Comparison of ENCODE assay signal across 7 mouse cellular contexts in the genomic region with DNA sequence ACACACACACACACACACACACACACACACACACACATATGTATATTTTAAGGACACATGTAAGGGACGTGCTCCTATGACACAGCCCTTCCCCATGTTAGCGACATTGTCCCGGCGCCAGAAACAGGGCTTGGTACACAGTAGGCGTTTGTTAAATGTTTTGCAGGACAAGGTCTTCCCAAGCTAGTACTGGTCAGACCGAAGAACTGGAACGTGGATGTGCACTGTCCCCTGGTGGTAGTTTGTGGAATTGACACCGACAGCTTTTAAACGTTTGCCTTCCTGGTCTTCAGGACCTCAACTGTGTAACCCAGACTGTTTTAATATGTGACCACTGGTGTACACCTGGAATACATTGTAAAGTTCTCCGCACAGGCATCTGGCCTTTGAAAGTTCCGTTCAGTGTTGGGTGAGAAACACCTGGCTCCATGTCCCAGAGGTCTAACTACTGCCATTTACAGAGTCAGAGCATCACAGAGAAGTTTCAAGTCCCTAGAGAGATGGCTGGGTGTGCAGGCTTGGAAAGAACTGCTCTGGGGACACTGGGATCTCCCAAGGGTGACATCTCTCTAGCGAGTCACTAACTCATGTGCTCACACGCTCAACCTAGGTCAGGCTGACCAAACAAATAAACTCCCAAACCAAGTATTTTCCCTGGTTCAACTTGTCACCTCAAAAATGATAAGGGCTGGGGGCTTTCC. TPM values are rescaled to one million over a fixed set of nuclear protein-coding genes. Genes with fewer than 3 reads are reported as not detected.
DNase-seq lines count a peak whose midpoint lies in the region; ATAC-seq and TF ChIP-seq lines count a peak whose summit lies in the region.

No protein-coding gene starts in this region.

- WGBS in intestine, postnatal 0 days, result 7% methylated on average over 13 of the region's 13 CpGs
- 7% methylated on average over 13 of the region's 13 CpGs for WGBS in midbrain, embryonic 13.5 days
- WGBS in small intestine, adult 2 months, result 7% methylated on average over 13 of the region's 13 CpGs

- H3K9ac ChIP-seq in intestine, postnatal 0 days (ENCODE audit: low read depth, low read length), result no peak overlapping the region
- no peak overlapping the region for H3K9ac ChIP-seq in midbrain, embryonic 13.5 days (replicated peaks)

- H3K4me1 ChIP-seq in intestine, postnatal 0 days (replicated peaks; ENCODE audit: control insufficient read depth, insufficient read depth, low read length), result no peaks in the 10 kb centered on the region
- H3K4me1 ChIP-seq in midbrain, embryonic 13.5 days (replicated peaks), result peaks cover 44% of the 10 kb centered on the region
- peaks cover 4% of the 10 kb centered on the region; the same call in 1 of the 2 replicates for H3K4me1 ChIP-seq in small intestine, adult 2 months (ENCODE audit: control insufficient read depth, insufficient read depth, insufficient read length, low read length)

- H3K36me3 ChIP-seq in intestine, postnatal 0 days (ENCODE audit: control insufficient read depth, insufficient read depth), result no peaks in the 10 kb centered on the region
- no peaks in the 10 kb centered on the region for H3K36me3 ChIP-seq in midbrain, embryonic 13.5 days
- H3K36me3 ChIP-seq in small intestine, adult 2 months (ENCODE audit: control insufficient read depth, insufficient read depth, low read length), result no peaks in the 10 kb centered on the region

- peak; percentile 86 for DNase-seq in adrenal gland, adult 2 months
- peak; percentile 85 for DNase-seq in embryo, embryonic 11 days
- peak; percentile 86 for DNase-seq in left cerebral cortex, postnatal 4 days

- TF ChIP-seq CTCF in intestine, postnatal 0 days (IDR thresholded peaks at IDR 0.05; ENCODE audit: low read depth), result peak; percentile 100
- TF ChIP-seq CTCF in small intestine, adult 2 months (IDR thresholded peaks at IDR 0.05; ENCODE audit: extremely low read depth, insufficient read length, insufficient replicate concordance, low read depth, low read length), result peak; percentile 79; the same call in 1 of the 2 replicates

- peak; percentile 59 for ATAC-seq in granulocyte monocyte progenitor cell, adult 5-6 weeks (replicated peaks; ENCODE audit: poor library complexity, severe bottlenecking)
- ATAC-seq in intestine, postnatal 0 days, result peak; percentile 55
- ATAC-seq in midbrain, embryonic 13.5 days, result peak; percentile 43

- 0 out of 2 replicates have a peak, but pooled peaks cover 10% of the 10 kb centered on the region for H3K27me3 ChIP-seq in intestine, postnatal 0 days (replicated peaks; ENCODE audit: control insufficient read depth, insufficient read depth, low read length)
- H3K27me3 ChIP-seq in midbrain, embryonic 13.5 days, result no peaks in the 10 kb centered on the region
- peaks cover 23% of the 10 kb centered on the region for H3K27me3 ChIP-seq in small intestine, adult 2 months (ENCODE audit: control insufficient read depth, insufficient read depth, low read length)

- no peak for TF ChIP-seq POLR2A in small intestine, adult 2 months (IDR thresholded peaks at IDR 0.05; ENCODE audit: low read depth, low read length)

- intact Hi-C loops in left cerebral cortex, postnatal 4 days (cut with DNase I), result loop anchor here (1.0 kb wide), 1 partner anchor 230 kb away; no protein-coding TSS in a partner anchor

- H3K9me3 ChIP-seq in intestine, postnatal 0 days (ENCODE audit: control insufficient read depth), result no peaks in the 10 kb centered on the region
- no peaks in the 10 kb centered on the region for H3K9me3 ChIP-seq in midbrain, embryonic 13.5 days

- H3K4me3 ChIP-seq in intestine, postnatal 0 days (ENCODE audit: low read depth, low read length), result no peak overlapping the region; the same call in 1 of the 2 replicates
- peak overlapping the region; percentile 63; the same call in 1 of the 2 replicates for H3K4me3 ChIP-seq in midbrain, embryonic 13.5 days (replicated peaks)
- no peak overlapping the region for H3K4me3 ChIP-seq in small intestine, adult 2 months (ENCODE audit: low read depth, low read length)

- H3K4me2 ChIP-seq in intestine, postnatal 0 days (replicated peaks; ENCODE audit: low read depth), result peak overlapping the region; percentile 85
- peak overlapping the region; percentile 89 for H3K4me2 ChIP-seq in midbrain, embryonic 13.5 days (replicated peaks)

- H3K27ac ChIP-seq in intestine, postnatal 0 days (ENCODE audit: low read depth, low read length), result no peak overlapping the region
- H3K27ac ChIP-seq in midbrain, embryonic 13.5 days, result no peak overlapping the region
- H3K27ac ChIP-seq in small intestine, adult 2 months (ENCODE audit: insufficient read depth, low read depth, low read length), result no peak overlapping the region

RNA-seq across cellular contexts. Expression of gene Gprc5b, which starts 1.3 kb away (rescaled TPM):
- 100 to 1,000 TPM; 117 to 125 TPM for total RNA-seq in adrenal gland, adult 2 months (2021)
- polyA plus RNA-seq in adrenal gland, adult 2 months (2012; rRNA removed), result 130 and 137 TPM in 2 replicates
- total RNA-seq in granulocyte monocyte progenitor cell, adult 5-6 weeks (2014; fragmentation: Nextera tagmentation), result 0.15 TPM in 1 of 2 replicates, not detected in the other
- total RNA-seq in granulocyte monocyte progenitor cell, adult 5-6 weeks (2017), result not detected in 2 replicates
- 0.66 and 1.5 TPM in 2 replicates for polyA plus RNA-seq in intestine, postnatal 0 days (2015; fragmentation: Nextera tagmentation; extraction: Ambion mirVana)
- total RNA-seq in left cerebral cortex, postnatal 4 days (2021), result 10 to 100 TPM; 17.9 to 20.2 TPM
- polyA plus RNA-seq in midbrain, embryonic 13.5 days (2015; fragmentation: Nextera tagmentation; extraction: Ambion mirVana), result 7.2 and 7.6 TPM in 2 replicates
- polyA plus RNA-seq in small intestine, adult 2 months (2012; rRNA removed), result 3.6 and 3.9 TPM in 2 replicates

Comparison
In these comparisons a context has a peak if more than half of its experiments do, and no peak if none do; other contexts are left out.
1. RNA of gene Gprc5b, which starts 1.3 kb away (polyA plus RNA-seq): 130 to 137 TPM in adrenal gland, adult 2 months; 7.2 to 7.6 TPM in midbrain, embryonic 13.5 days, 3.6 to 3.9 TPM in small intestine, adult 2 months and 0.66 to 1.5 TPM in intestine, postnatal 0 days; every median in the first group is over 10 times any median in the second.
2. Peak in every context shown above with its lines, with median percentiles within 50 percentile points of each other: DNase-seq and ATAC-seq.